Mouse (Mus musculus): ENCODE data around the gene Rnf146.

DNA sequence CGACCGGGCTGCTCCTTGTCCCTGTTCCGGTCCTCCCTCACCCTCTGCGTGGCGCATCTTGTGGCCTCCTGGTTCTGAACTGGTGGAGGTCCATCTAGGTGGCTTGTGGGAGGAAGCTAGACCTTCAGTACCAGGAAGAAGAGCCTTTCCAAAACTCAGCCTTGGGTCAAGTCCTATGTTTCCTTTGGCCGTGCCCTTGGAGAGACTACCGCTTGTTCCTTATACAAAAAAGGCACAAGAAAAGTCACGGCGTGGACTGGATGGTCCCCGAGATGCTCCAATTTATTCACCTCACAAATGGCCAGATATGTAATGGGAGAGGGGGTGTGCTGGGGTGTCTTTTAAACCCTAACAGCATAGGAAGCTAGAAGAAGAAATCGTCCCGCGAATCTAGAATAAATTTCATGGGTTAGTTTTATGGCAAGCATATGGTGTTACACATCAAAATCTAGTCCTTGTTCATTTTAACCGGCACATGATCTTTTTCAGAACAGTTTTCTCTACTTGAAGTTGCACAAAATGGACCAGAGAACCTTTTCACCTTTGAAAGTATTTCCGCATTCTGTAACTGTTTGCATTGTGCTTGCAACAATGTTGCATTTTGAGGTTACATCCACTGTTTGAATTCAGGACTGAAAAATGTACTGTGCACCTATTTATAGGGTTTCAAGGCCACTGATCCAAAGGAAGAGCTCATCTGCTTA lies at the start of gene Rnf146:
- TF ChIP-seq CTCF (IDR thresholded peaks at IDR 0.05; ENCODE audit: extremely low read depth, insufficient read length, insufficient replicate concordance, low read depth, low read length) (no peak), POLR2A (IDR thresholded peaks at IDR 0.05; ENCODE audit: low read depth, low read length) (no peak)

All from small intestine, adult 2 months (tissue).